Mouse (Mus musculus): ENCODE measurements at regions not wholly inside any gene's neighbourhood (a gene's known extent, or its start where the extent isn't known, plus 50 kb on each side); places are given as distances from the start of the nearest gene placed in this dataset.

- no peak for TF ChIP-seq EP300 (IDR thresholded peaks at IDR 0.05; ENCODE audit: low read depth)
- no peak for TF ChIP-seq CTCF (IDR thresholded peaks at IDR 0.05; ENCODE audit: low read depth)
Measured at GRCm38 (mm10) chr9:118326656-118327055, 151.4 kb upstream of the Eomes start.
